Mouse (Mus musculus) kidney, adult 2 months (tissue): Measurements from ENCODE around the gene Olfr115.

Source experiments
- CTCF ChIP-seq: fragments of 200-500 bp; conservative IDR thresholded peaks from 2 replicates; pipeline ENCODE4 v1.5.1; 2011; ENCODE audit warnings: low read depth, mild to moderate bottlenecking, control low read depth, low read length, moderate library complexity, mixed read lengths; ENCODE audit not compliant: insufficient read depth, insufficient read length
- POLR2A ChIP-seq: fragments of 200-500 bp; IDR thresholded peaks from one replicate; pipeline ENCODE4 v1.6.1; 2011; ENCODE audit warnings: low read depth, low read length, control low read depth

GRCm38 (mm10) chr17:37666688-37667087 is 39.8 kb upstream of the Olfr115 start, which contains the start of gene Olfr118:
- TF ChIP-seq CTCF (no peak), POLR2A (no peak)
